Mouse (Mus musculus) CD4-positive, CD25-positive, alpha-beta regulatory T cell, adult 4 months (primary cell): Measurements from ENCODE around the gene Kif6. TPM values are rescaled to one million over a fixed set of nuclear protein-coding genes. Genes with fewer than 3 reads are reported as not detected.
A peak's percentile ranks its signal among the peaks of the same experiment; 100 is the strongest.

ENCODE experiments used
- ATAC-seq: one replicate; pipeline ENCODE4 v1.8.0; 2017
- polyA plus RNA-seq, 2 experiments: library from polyadenylated mRNA; unstranded; fragments of 100-300 nt; shearing (Covaris generic); gene quantifications; one replicate each; pipeline ENCODE4 v1.2.1; 2017

Kif6 gene
- polyA plus RNA-seq, 2 experiments from 2014 or later: not detected

DNA sequence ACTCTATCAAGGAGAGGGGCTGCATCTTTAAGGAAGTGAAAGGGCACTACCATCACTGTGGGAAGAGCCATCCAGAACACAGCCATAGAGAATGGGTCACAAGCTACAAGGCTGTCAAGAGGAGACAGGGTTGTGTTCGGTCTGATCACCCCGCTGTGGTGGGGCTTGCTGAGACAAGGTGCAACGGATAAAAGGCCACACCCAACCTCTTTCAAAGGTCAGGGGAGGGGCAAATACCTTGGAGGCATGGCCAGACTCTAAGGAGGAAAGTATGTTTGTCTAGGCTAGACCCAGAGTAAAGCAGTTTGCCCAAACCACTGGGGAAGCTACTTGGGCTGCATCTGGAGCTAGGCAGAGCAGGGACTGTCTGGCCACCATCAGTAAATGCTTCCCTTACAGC, 318.9 kb downstream of the Kif6 start:
- ATAC-seq: no peak

DNA sequence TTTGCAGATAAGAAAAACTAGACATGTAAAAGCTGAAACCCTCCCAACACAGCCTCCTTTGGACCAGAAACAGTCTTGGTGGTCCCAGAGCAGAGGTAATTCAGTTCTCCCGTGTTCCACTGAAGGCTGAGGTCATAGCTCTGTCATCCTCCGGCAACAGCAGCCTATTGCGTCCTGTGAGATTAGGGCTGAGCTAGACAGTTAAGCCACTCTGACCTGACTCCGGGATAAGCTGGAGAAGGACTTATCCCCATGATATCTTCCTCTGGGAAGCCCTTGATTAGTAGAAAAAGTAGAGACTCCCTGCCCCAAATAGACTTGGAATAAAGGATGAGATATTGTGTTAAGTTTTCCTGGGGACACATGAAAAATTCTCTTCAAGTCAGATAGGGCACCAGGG, 319.6 kb downstream of the Kif6 start:
- ATAC-seq: no peak

GRCm38 (mm10) chr17:49935602-49936205, 320.8 kb downstream of the Kif6 start:
- ATAC-seq: peak; percentile 47

DNA sequence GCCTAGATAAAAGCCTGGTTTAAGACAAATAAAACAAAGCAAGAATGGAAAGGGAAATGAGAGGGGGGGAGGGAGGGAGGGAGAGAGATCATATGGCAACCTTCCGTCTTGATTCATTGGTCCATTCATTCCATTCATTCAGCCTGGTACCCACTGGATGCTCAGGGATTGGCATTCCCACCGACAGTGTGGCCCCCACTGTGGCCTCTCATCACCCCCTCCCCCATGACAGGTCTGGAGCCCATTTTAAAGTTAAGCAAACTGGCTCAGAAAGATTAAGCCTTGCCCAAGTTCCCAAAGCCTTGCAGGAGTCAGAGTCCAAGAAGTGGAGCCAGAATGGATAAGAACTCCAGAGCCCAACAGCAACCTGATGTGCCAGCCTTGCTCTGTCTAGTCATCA, 321.3 kb downstream of the Kif6 start:
- no peak for ATAC-seq

DNA sequence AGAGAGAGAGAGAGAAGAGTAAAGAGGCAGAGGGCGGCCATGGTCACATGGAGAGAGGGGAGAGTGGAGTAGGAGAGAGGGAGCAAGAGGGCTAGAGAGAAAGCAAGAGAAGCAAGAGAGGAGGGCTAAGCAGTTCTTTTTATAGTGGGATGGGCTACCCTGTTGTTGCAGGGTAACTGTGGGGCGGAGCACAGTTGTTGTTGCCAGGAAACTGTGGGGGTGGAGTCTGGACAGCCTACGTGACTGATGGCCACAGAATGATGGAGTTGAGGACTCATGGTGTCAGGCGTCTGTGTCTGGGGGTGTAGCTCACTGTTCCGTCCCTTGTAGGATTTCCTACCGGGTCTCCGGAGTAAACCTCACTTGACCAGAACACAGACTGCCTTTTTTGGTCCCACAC, 324.2 kb downstream of the Kif6 start:
- no peak for ATAC-seq

DNA sequence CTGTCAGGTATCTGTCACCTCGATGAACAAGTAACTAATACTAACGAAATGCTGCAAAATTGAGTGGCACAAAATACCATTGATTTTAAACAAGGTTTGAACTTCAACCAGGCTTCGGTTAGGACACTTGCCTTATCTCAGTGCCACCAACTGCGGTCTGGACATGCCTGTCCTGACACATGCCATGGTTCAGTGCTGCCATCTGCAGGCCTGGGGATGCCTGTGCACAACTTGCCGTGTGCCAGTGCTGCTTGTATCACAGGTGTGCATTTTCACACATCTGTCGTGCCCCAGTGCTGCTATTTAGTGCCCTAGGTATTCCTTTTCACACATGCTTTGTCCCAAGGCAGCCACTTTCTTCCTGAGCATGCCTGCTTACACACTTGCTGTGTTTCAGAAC, 327.7 kb downstream of the Kif6 start:
- ATAC-seq: no peak

- no peak for ATAC-seq
These were observed 336.5 kb downstream of the Kif6 start for GRCm38 (mm10) chr17:49951491-49951855.

DNA sequence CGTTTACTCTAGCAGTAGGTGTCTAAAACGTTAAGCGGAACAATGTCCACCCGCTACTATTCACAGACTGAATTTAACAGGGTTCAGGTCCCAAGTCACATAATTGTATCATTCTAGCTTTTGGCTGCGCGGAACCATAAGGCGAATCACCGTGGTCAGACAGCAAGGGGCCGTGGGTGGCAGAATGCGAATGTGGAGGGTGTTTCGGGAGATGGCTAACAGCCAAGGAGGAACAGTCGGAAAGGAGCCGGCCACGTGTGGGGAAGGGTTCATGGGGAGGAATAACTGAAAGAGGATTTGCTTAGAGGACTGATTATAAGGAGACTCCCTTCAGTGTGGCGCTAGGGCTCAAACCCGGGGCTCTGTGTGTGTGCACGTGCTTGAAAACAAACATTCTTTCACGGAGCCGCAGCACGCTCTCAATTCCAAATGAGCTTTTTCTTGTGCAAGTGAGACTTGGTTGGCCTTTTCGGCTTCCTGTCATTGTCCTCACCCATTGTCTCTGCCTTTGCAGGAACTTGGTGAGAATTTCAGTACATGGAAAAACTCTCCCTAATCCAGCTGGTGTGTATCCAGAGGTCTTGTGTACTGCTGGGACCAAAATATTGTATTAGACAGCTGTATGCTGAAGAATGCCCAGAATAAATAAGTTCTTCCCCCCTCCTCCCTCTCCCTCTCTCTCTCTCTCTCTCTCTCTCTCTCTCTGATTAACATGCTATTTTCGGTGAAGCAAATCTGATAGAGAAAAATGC, 337.1 kb downstream of the Kif6 start:
- no peak for ATAC-seq

DNA sequence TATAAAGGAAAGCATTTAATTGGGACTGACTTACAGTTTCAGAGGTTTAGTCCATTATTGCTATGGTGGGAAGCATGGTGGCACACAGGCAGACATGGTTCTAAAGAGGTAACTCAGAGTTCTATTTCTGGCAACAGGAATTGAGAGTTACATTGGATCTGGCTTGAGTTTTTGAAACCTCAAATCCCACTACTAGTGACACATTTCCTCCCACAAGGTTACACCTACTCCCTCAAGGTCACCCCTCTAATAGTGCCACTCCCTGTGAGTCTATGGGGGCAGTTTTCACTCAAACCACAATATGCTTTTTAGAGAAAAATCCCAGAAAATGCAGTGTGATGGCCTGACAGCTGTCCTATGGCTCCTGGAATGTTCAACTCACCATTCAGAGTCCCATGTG, 344.1 kb downstream of the Kif6 start:
- no peak for ATAC-seq

Other genes with a start within 250 kb of the Kif6 start
- 10 to 100 TPM; 12.4 to 13.7 TPM for gene Mocs1, start 186.8 kb upstream of the Kif6 start, polyA plus RNA-seq
- under 1 TPM in 1 of 2 experiments, not detected in 1; 0.04 TPM for gene Daam2, start 50.8 kb upstream of the Kif6 start, polyA plus RNA-seq